Mouse (Mus musculus) left cerebral cortex, postnatal 14 days (tissue): ENCODE measurements around the gene Sap18. TPM values are rescaled to one million over a fixed set of nuclear protein-coding genes. Genes with fewer than 3 reads are reported as not detected.
A peak's percentile ranks its signal among the peaks of the same experiment; 100 is the strongest.
"Not testable (repeated sequence)": the region's sequence is repeated elsewhere in the genome, so short reads cannot be mapped to it uniquely, and the experiment has no call there.

Source experiments
- DNase-seq, 2 experiments: peaks; one replicate each; pipeline ENCODE4 v3.0.0; 2021 to 2022; ENCODE audit warnings: low spot score in 2 of 2, mixed read lengths in 1 of 2
- intact Hi-C: fragments of 180-260 bp; cut with DNase I; formaldehyde crosslinking; loops from one replicate; pipeline ENCODE4 v1.15.1; 2025
- microRNA-seq, 2 experiments: library from miRNA; unstranded; fragments of <30 nt; microRNA quantifications; one replicate each; pipeline ENCODE4 v1.2.0; 2022
- total RNA-seq, 2 experiments: library from RNA; stranded (reverse); gene quantifications; 2 replicates each; pipeline ENCODE4 v1.2.3; 2021

The Sap18 gene
- total RNA-seq, 2 experiments from 2014 or later: 46.2 to 59.6 TPM

GRCm38 (mm10) chr14:57811844-57812243, 13.9 kb downstream of the Sap18 start:
- intact Hi-C loops: no loop called here
- DNase-seq: no peak

GRCm38 (mm10) chr14:57820839-57821238, 22.9 kb downstream of the Sap18 start:
- intact Hi-C loops: no loop called here
- no peak for DNase-seq

- intact Hi-C loops: no loop called here
- DNase-seq: peak; percentile 92 to 93
These were observed 28.1 kb downstream of the Sap18 start, which contains the start of the genes Ska3 and Mrpl57 for GRCm38 (mm10) chr14:57825788-57826751. Gene Ska3 (minus strand): TSS chr14:57826185. Gene Mrpl57 (plus strand): TSS chr14:57826234.

GRCm38 (mm10) chr14:57827284-57827683, 29.3 kb downstream of the Sap18 start:
- intact Hi-C loops: no loop called here
- no peak for DNase-seq

GRCm38 (mm10) chr14:57833526-57833925, 35.5 kb downstream of the Sap18 start:
- no peak for DNase-seq
- intact Hi-C loops: no loop called here

- no peak for DNase-seq
- intact Hi-C loops: no loop called here
These were observed 37.2 kb downstream of the Sap18 start for GRCm38 (mm10) chr14:57835157-57835556.

GRCm38 (mm10) chr14:57844535-57844934, 46.6 kb downstream of the Sap18 start:
- DNase-seq: no peak
- intact Hi-C loops: no loop called here

GRCm38 (mm10) chr14:57848061-57848460, 50.1 kb downstream of the Sap18 start:
- DNase-seq: not testable (repeated sequence)

GRCm38 (mm10) chr14:57848646-57849045, 50.7 kb downstream of the Sap18 start:
- DNase-seq: no peak
- intact Hi-C loops: no loop called here

More at GRCm38 (mm10) chr14:57848061-57848460, 50.1 kb downstream of the Sap18 start:
- intact Hi-C loops: not testable (repeated sequence)

GRCm38 (mm10) chr14:57850330-57850729, 52.4 kb downstream of the Sap18 start:
- intact Hi-C loops: no loop called here
- no peak for DNase-seq

GRCm38 (mm10) chr14:57852961-57853360, 55.0 kb downstream of the Sap18 start:
- intact Hi-C loops: no loop called here
- no peak for DNase-seq

GRCm38 (mm10) chr14:57856037-57856436, 58.1 kb downstream of the Sap18 start:
- intact Hi-C loops: not testable (repeated sequence)

More at GRCm38 (mm10) chr14:57856037-57856436, 58.1 kb downstream of the Sap18 start:
- not testable (repeated sequence) for DNase-seq

Small RNA genes lying within 50 kb of the gene (microRNA-seq; reads per million reads assigned to microRNA genes)
- gene Mir3077: 1.3 to 3.2 reads per million in 2 experiments

Other genes with a start within 250 kb of the Sap18 start
- 10 to 100 TPM; 37.7 to 41.2 TPM for gene Eef1akmt1, start 226.6 kb upstream of the Sap18 start, total RNA-seq
- 10 to 100 TPM; 12.8 to 13.0 TPM for gene Xpo4, start 132.8 kb upstream of the Sap18 start, total RNA-seq
- gene Gm49361, start 52.1 kb upstream of the Sap18 start, total RNA-seq: under 1 TPM in 1 of 2 experiments, not detected in 1; 0.64 TPM
- gene Lats2, start 39.8 kb upstream of the Sap18 start, total RNA-seq: 10 to 100 TPM; 11.3 to 13.5 TPM
- gene Ska3, start 28.0 kb downstream of the Sap18 start, total RNA-seq: 1 to 10 TPM in 1 of 2 experiments, under 1 TPM in 1; 0.97 to 2.2 TPM
- gene Mrpl57, start 28.1 kb downstream of the Sap18 start, total RNA-seq: 10 to 100 TPM; 65.6 to 87.1 TPM
- 10 to 100 TPM; 26.1 to 30.4 TPM for gene Zdhhc20, start 92.1 kb downstream of the Sap18 start, total RNA-seq
- 10 to 100 TPM; 23.2 to 24.0 TPM for gene Micu2, start 201.1 kb downstream of the Sap18 start, total RNA-seq